Mouse (Mus musculus): ENCODE data around the gene Medag. TPM values are rescaled to one million over a fixed set of nuclear protein-coding genes. Genes with fewer than 3 reads are reported as not detected.
A peak's percentile ranks its signal among the peaks of the same experiment; 100 is the strongest.

The Medag gene
- total RNA-seq, 2 experiments from 2014 or later: 12.6 to 15.1 TPM

DNA sequence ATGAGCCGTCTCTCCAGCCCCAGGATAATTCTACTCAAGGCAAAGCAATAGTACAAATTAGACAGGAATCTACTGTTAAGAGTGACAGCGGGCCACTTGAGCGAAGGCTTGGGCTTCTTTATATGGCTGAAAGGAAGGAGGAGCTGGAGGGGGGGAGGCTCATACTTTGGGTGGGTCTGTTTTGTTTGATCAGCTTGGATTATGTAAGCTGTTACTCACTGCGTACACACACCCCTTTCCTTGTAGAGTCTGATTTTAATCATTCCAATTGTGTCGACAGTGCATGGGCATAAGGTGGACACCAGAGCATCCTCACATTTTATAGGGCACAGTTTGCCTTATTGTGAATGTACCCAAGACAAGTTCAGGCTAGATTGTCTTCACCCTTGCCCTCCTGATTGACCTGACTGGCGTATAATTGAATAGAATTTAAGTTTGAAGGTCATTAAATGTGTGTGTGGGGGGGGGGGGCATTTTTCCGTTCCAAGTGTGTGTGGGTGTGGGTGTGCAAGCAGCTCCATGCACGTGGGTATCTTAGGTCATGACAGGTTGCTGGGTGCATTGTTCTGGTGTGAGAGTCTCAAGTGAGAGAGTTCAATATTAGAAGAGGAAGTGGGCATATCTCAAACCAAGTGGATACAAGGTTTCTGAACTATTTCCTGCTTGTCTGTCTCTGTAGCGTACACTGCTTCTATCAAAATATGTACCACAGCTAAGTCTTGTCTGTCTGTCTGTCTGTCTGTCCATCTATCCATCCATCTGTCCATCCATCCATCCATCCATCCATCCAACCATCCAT is 3.0 kb downstream of the Medag start:
- intact Hi-C loops (cut with DNase I): no loop called here
- Histone ChIP-seq H3K27ac (peak overlapping the region; percentile 86), H3K4me3 (peak overlapping the region; percentile 70)
- TF ChIP-seq CTCF (IDR thresholded peaks at IDR 0.05): no peak
- no peak for DNase-seq

DNA sequence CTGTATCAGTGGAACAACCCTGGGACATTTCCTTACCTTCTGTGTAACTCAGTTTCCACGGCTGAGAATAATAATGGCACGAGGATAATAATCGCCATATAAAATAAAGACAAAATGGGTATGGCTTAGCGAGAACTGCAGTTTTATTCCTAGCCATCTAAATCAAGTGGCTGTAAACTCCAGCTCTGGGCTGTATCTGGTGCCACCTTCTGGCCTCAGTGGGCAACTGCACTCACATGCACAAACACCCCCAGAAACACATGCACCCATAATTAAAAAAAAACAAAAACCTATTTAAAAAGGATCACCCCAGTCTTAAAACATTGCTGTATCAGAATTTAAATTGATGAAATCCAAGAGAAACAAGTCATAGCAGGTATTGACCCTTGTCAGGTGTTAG is 5.8 kb downstream of the Medag start:
- intact Hi-C loops (cut with DNase I): no loop called here
- TF ChIP-seq CTCF (IDR thresholded peaks at IDR 0.05): peak; percentile 66

DNA sequence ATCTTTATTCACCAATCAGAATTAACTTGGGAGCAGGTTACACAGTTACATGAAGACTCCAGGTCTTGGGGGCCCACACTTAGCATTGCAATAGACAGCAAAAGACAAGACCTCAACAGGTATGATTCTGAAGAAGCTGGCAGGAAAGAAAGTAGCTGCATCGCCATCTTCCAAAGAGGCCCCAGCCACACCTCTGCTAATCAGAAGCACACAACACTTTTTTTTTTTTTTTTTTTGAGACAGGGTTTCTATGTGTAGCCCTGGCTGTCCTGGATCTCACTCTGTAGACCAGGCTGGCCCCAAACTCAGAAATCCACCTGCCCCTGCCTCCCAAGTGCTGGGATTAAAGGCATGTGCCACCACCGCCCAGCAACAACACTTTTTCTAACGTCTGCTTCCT is 15.0 kb downstream of the Medag start:
- intact Hi-C loops (cut with DNase I): no loop called here
- H3K27ac ChIP-seq: no peak overlapping the region
- no peak for TF ChIP-seq CTCF (IDR thresholded peaks at IDR 0.05)
- H3K4me3 ChIP-seq: no peak overlapping the region
- DNase-seq: no peak

More for the DNA sequence above, 5.8 kb downstream of the Medag start:
- no peak for DNase-seq
- Histone ChIP-seq H3K4me3 (peak overlapping the region; percentile 70), H3K27ac (no peak overlapping the region)

DNA sequence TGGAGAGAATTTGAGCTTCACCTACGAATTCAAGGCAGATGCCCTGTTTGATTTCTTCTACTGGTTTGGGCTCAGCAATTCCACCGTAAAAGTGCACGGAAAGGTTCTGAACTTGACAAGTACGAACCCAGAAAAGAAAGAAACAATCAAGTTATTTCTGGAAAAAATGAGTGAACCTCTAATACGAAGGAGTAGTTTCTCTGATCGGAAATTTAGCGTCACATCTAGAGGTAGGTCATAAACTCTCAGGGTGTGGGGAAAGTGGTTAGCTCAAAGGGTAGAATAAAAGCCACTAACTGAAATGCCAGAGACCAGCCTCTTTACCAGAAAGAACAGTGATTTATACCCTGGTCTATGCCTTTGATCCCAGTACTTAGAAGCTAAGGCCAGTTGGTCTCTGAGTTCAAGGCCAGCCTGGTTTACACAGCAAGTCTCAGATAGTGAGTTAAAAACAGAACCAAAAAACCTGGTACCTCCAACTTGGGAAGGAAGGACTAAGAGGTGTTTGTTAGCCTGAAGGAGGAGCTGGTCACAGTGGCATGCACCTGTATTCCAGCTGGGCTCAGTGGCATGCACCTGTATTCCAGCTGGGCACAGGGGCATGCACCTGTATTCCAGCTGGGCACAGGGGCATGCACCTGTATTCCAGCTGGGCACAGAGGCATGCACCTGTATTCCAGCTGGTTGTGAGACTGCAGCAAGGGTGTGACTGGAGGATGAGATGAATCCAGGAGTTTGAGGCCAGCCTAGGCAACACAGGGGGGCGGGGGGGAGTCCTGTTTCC is 15.9 kb downstream of the Medag start:
- no peak overlapping the region for H3K4me3 ChIP-seq
- no peak overlapping the region for H3K27ac ChIP-seq
- TF ChIP-seq CTCF (IDR thresholded peaks at IDR 0.05): no peak
- intact Hi-C loops (cut with DNase I): no loop called here
- DNase-seq: no peak

DNA sequence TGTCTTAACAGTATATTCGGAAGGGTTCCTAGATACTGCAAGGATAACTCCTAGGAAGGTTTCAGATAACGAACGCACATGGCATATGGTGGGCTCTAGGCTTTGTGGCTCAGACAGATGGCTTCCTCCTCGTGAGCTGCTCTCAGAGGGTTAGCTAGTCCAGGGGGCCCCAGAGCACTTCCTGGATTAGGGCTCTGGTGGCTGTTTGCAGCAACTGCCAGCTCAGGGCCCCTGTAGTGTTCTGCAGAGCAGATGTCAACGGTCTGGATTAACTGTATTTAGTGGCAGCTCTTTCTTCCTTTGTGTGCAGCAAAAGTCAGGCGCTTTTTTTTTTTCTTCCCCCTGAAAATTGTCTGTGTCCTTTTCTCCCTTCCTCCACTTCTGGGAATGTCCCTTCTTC is 16.8 kb downstream of the Medag start:
- no peak overlapping the region for H3K4me3 ChIP-seq
- H3K27ac ChIP-seq: no peak overlapping the region
- intact Hi-C loops (cut with DNase I): no loop called here
- TF ChIP-seq CTCF (IDR thresholded peaks at IDR 0.05): no peak
- DNase-seq: no peak

DNA sequence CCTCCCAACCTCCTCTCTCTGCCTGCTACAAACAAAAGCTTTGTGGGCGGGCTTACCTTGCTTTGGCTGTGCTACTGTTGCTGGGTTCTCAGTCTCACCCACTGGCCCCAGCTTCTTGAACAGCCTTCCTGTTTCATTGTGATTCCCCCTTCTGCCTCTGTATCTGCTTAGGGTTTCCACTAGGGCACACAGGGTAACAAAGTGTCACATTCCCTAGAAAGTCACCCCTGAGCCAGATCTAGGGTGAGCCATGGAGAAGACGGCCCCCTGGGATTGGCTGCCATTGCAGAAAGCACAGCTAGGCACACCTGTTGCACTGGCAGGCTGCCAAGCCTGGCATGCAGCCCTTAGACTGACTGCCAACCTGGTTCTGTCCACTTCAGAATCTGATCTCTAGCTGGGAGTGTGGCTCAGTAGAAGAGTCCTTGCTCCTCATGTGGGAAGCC is 17.3 kb downstream of the Medag start:
- peak; percentile 87 for DNase-seq
- no peak for TF ChIP-seq CTCF (IDR thresholded peaks at IDR 0.05)
- H3K27ac ChIP-seq: no peak overlapping the region
- no peak overlapping the region for H3K4me3 ChIP-seq
- intact Hi-C loops (cut with DNase I): no loop called here

DNA sequence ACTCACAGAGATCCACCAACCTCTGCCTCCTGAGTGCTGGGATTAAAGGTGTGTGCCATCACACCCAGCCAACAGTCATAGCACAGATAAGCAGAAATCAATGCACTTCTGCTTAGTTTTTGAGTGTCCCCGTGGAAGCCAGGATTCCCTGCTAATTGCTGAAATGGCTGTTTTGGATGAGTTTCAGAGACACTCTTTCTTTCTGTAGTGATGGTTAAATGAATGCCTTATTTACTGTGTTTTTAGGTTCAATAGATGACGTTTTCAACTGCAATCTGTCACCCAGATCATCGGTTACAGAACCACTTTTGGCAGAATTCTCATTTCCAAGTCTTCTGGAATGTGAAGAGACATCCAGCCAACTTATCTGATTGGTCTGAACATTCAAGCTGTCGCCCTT is 18.0 kb downstream of the Medag start:
- no peak overlapping the region for H3K27ac ChIP-seq
- H3K4me3 ChIP-seq: no peak overlapping the region
- DNase-seq: no peak
- intact Hi-C loops (cut with DNase I): no loop called here
- TF ChIP-seq CTCF (IDR thresholded peaks at IDR 0.05): no peak

DNA sequence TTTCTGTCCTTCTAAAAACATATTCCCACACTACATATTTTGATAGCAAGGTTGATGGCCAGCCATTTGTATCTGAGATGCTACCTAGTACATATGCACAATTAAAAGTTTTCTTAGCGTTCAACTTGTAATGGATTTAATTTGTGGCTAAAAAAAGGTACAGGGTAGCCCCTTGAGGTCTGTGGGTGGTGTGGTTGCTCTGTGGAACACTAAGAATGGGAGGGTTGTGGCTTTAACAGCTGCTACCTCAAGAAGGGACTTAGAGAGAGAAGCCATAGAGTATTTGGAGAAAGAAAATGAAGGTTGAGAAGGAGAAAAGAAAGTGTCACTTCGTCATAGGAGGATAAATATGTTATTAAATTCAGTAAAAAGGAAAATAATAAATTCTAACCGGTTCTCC is 19.4 kb downstream of the Medag start:
- Histone ChIP-seq H3K4me3 (no peak overlapping the region), H3K27ac (no peak overlapping the region)
- no peak for TF ChIP-seq CTCF (IDR thresholded peaks at IDR 0.05)
- no peak for DNase-seq
- intact Hi-C loops (cut with DNase I): no loop called here

DNA sequence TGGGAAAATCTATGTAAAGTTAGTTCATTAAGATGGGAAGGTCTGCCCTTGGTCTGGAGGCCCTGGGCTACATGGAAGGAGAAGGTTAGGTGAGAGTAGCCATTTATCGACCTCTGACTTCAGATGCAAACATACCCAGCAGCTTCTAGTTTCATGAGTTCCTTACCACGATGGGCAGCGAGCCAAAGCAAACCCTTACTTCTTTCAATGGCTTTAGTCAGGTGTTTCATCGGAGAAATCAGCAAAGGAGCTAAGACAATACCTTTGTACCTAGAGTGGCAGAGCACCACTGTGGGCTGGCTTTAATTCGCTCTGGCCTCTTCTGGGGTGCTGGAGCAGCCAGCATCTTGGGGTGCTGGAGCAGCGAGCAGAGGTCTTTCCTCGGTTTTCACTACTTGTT is 22.1 kb downstream of the Medag start:
- intact Hi-C loops (cut with DNase I): no loop called here
- no peak overlapping the region for H3K27ac ChIP-seq
- TF ChIP-seq CTCF (IDR thresholded peaks at IDR 0.05): no peak
- no peak overlapping the region for H3K4me3 ChIP-seq
- DNase-seq: no peak

DNA sequence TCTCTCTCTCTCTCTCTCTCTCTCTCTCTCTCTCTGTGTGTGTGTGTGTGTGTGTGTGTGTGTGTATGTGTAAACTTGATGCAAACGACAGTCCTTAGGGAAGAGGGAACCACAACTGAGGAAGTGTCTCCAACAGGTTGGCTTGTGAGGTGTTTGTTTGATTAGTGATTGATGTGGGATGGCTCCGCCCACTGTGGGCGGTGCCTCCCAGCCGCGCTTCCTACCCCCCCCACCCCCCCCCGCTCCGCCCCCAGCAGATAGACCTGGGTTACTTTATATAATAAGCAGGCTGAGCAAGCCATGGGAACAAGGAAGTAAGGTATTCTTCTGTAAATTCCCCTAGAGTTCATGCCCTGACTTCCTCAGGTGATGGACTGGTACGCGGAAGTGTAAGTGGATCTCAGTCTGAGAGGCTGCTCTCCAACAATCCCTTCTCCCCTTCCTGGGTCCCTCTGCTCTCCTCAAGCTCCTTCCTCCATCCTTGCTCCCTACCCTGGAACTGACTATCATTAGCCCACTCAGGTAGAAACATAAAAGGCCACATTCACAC is 22.7 kb downstream of the Medag start:
- Histone ChIP-seq H3K4me3 (no peak overlapping the region), H3K27ac (no peak overlapping the region)
- TF ChIP-seq CTCF (IDR thresholded peaks at IDR 0.05): no peak
- intact Hi-C loops (cut with DNase I): no loop called here
- no peak for DNase-seq

DNA sequence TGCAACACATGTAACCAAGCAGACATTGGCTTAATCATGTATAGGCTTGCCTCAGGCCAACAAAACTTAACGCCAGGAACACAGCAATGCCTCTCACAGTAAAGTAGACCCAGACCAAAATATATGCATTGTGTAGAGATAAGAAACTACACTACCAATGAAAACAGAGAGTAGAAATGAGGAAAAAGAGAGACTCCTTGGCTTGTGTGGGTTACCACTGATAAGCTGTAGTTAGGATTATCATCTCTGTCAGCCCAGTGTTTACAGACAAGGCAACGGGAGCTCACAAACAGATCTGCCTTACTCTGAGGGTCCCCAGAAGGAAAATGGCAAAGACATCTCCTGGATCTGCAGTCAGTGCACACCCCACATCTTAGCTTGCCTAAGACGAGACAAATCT is 25.0 kb downstream of the Medag start:
- no peak overlapping the region for H3K27ac ChIP-seq
- no peak for DNase-seq
- no peak overlapping the region for H3K4me3 ChIP-seq
- TF ChIP-seq CTCF (IDR thresholded peaks at IDR 0.05): no peak
- intact Hi-C loops (cut with DNase I): no loop called here

DNA sequence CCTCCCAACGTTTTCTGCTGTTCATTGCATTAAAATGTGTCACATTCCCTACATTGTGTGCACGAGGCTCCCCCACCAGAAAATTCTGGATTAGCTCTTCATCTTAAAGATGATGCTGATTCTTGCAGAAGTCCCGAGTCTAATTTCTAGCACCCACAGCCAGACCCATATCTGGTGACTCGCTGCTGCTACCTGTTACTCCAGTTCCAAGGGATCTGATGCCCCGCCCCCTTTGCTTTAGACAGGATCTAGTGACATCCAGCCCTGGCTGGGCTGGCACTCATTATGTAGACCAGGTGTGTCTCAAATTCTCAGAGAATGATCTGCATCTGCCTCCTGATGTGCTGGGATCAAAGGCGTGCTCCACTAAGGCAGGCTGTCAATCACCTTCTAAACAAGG is 25.6 kb downstream of the Medag start:
- no peak for TF ChIP-seq CTCF (IDR thresholded peaks at IDR 0.05)
- no peak overlapping the region for H3K27ac ChIP-seq
- intact Hi-C loops (cut with DNase I): no loop called here
- H3K4me3 ChIP-seq: no peak overlapping the region
- no peak for DNase-seq

DNA sequence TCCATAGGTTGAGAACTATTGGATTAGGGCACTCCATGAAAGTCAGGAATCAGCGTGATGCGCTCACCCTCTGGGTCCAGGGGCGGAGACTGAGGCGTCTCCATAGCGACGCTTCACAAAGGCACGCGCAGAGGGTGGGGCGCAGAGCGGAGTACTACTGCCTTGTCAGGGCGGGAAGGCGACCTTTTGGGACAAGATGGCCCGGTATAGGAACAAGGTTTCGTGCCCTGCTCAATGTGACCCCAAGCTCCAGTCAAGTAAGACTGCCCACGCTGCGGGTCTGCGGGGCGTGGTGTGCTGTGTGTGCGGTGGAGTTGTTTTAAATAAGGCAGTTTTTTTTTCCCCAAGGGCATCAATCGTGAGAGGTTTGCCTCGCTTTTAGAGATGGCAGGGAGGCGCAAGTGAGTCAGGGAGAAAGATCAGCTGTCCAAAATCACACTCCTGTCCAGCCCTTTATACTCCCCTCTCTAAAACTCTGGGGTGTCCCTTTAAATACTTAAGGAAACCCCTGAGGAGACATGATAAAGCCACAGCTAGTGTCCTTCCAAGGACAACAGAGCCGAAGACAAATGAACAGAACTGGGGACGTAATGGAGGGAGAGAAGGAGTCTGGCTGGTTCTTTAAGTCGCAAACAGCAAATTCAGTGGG is 28.1 kb downstream of the Medag start, which contains the start of gene Tex26:
Gene Tex26, plus strand, starts transcription at position 130 of the 649 bp plus-strand sequence.
- no peak for TF ChIP-seq CTCF (IDR thresholded peaks at IDR 0.05)
- Histone ChIP-seq H3K4me3 (peak within 1 kb of the TSS; percentile 66), H3K27ac (peak within 1 kb of the TSS; percentile 56)
- peak; percentile 62 for DNase-seq
- intact Hi-C loops (cut with DNase I): no loop called here

All from gastrocnemius, adult 2 months (tissue).